Mouse (Mus musculus) adrenal gland, adult 8-10 months (tissue): ENCODE data around the gene Mea1. TPM values are rescaled to one million over a fixed set of nuclear protein-coding genes. Genes with fewer than 3 reads are reported as not detected.

ENCODE experiments used
- DNase-seq: peaks from one replicate; pipeline ENCODE4 v3.0.0; 2022
- total RNA-seq, 4 experiments: library from RNA; stranded (reverse); gene quantifications; 2 replicates each; pipeline ENCODE4 v1.2.4; 2022

The Mea1 gene
- total RNA-seq, 4 experiments from 2014 or later = 91.9 to 104 (median 95.0) TPM

GRCm38 (mm10) chr17:46704887-46705835 lies 26.6 kb downstream of the Mea1 start, which contains the start of gene Ppp2r5d:
Gene Ppp2r5d, minus strand, starts transcription at chr17:46705111.
- peak; percentile 96 for DNase-seq

GRCm38 (mm10) chr17:46706375-46707089 lies 27.9 kb downstream of the Mea1 start:
- no peak for DNase-seq

GRCm38 (mm10) chr17:46710959-46711597 lies 32.5 kb downstream of the Mea1 start, which contains the start of gene Pex6:
Gene Pex6, plus strand, starts transcription at chr17:46711463.
- peak; percentile 87 for DNase-seq

GRCm38 (mm10) chr17:46711612-46712271 lies 33.1 kb downstream of the Mea1 start:
- DNase-seq = no peak

GRCm38 (mm10) chr17:46712442-46712841 lies 33.8 kb downstream of the Mea1 start:
- DNase-seq = no peak

- DNase-seq = no peak
These were observed 35.3 kb downstream of the Mea1 start for GRCm38 (mm10) chr17:46713849-46714248.

GRCm38 (mm10) chr17:46714756-46715481 lies 36.3 kb downstream of the Mea1 start:
- DNase-seq = no peak

GRCm38 (mm10) chr17:46721077-46721476 lies 42.5 kb downstream of the Mea1 start:
- DNase-seq = no peak

GRCm38 (mm10) chr17:46724477-46725084 lies 46.0 kb downstream of the Mea1 start:
- no peak for DNase-seq

- no peak for DNase-seq
These were observed 46.7 kb downstream of the Mea1 start for GRCm38 (mm10) chr17:46725273-46725672.

GRCm38 (mm10) chr17:46725731-46726645 lies 47.4 kb downstream of the Mea1 start:
- no peak for DNase-seq

GRCm38 (mm10) chr17:46727271-46727670 lies 48.7 kb downstream of the Mea1 start:
- DNase-seq = no peak

- DNase-seq = no peak
These were observed 49.4 kb downstream of the Mea1 start for GRCm38 (mm10) chr17:46728021-46728420.

GRCm38 (mm10) chr17:46728496-46728895 lies 49.9 kb downstream of the Mea1 start:
- no peak for DNase-seq

- DNase-seq = no peak
These were observed 50.3 kb downstream of the Mea1 start, which contains the start of gene Gnmt for GRCm38 (mm10) chr17:46728904-46729318. Gene Gnmt, minus strand, starts transcription at chr17:46729168.
